Mouse (Mus musculus) limb, embryonic 14.5 days (tissue): ENCODE measurements around the gene Cmtm7. TPM values are rescaled to one million over a fixed set of nuclear protein-coding genes. Genes with fewer than 3 reads are reported as not detected.
A peak's percentile ranks its signal among the peaks of the same experiment; 100 is the strongest.

ENCODE experiments used
- ATAC-seq: fragments of 200-750 bp; cut with Nextera tagmentation; 2 replicates; pipeline ENCODE4 v1.8.0; 2017; ENCODE audit warnings: low read depth, moderate number of reproducible peaks, moderate TSS enrichment; ENCODE audit not compliant: low FRiP score
- DNase-seq: peaks from one replicate; pipeline ENCODE4 v3.0.0-alpha.2; 2015; ENCODE audit warnings: low spot score
- H3K27ac ChIP-seq: fragments of 300-500 bp; sonication (generic); replicated peaks from 2 replicates; pipeline ENCODE4 v1.5.1; 2014; ENCODE audit warnings: low read depth, mild to moderate bottlenecking, low read length, moderate library complexity, mixed read lengths
- H3K27me3 ChIP-seq: fragments of 300-500 bp; sonication (generic); 2 replicates; pipeline ENCODE4 v1.6.1; 2014; ENCODE audit warnings: low read length, mixed read lengths; ENCODE audit not compliant: control insufficient read depth, insufficient read depth
- H3K36me3 ChIP-seq: fragments of 300-500 bp; sonication (generic); 2 replicates; pipeline ENCODE4 v1.6.1; 2014; ENCODE audit warnings: mild to moderate bottlenecking, low read length, moderate library complexity, mixed read lengths; ENCODE audit not compliant: control insufficient read depth, insufficient read depth
- H3K4me1 ChIP-seq: fragments of 300-500 bp; sonication (generic); 2 replicates; pipeline ENCODE4 v1.6.1; 2014; ENCODE audit warnings: antibody characterized with exemption, low read length, mixed read lengths; ENCODE audit not compliant: control insufficient read depth, insufficient read depth
- H3K4me2 ChIP-seq: fragments of 300-500 bp; sonication (generic); replicated peaks from 2 replicates; pipeline ENCODE4 v1.6.1; 2014; ENCODE audit warnings: low read depth, mild to moderate bottlenecking, low read length, moderate library complexity; ENCODE audit not compliant: severe bottlenecking
- H3K4me3 ChIP-seq: fragments of 300-500 bp; sonication (generic); replicated peaks from 2 replicates; pipeline ENCODE4 v1.5.1; 2014; ENCODE audit warnings: low read length
- H3K9ac ChIP-seq: fragments of 300-500 bp; sonication (generic); 2 replicates; pipeline ENCODE4 v1.6.1; 2014; ENCODE audit warnings: mild to moderate bottlenecking, low read depth, low read length, moderate library complexity; ENCODE audit not compliant: severe bottlenecking
- H3K9me3 ChIP-seq: fragments of 300-500 bp; sonication (generic); 2 replicates; pipeline ENCODE4 v1.6.1; 2016; ENCODE audit warnings: low read length; ENCODE audit not compliant: control insufficient read depth
- POLR2A ChIP-seq: fragments of 200-500 bp; IDR thresholded peaks from 2 replicates; pipeline ENCODE4 v1.8.0; 2012; ENCODE audit warnings: inconsistent platforms, mild to moderate bottlenecking, moderate library complexity, borderline replicate concordance; ENCODE audit not compliant: insufficient read depth, insufficient read length; ENCODE audit errors: extremely low read depth
- WGBS: fragments of 180-500 bp; shearing (Covaris S2); extraction: QIAGEN DNeasy Blood & Tissue Kit; methylation state at CpG from one replicate; pipeline ENCODE4 v1.1.7; 2014; 5-methylcytosine and 5-hydroxymethylcytosine counted together
- polyA plus RNA-seq, 2 experiments: library from polyadenylated mRNA; depleted of rRNA in 1 of 2; stranded (reverse) in 1 of 2; unstranded in 1 of 2; fragments of >200 nt; fragmentation: Nextera tagmentation in 1 of 2; extraction: Ambion mirVana in 1 of 2; gene quantifications; 2 replicates each; pipeline versions ENCODE4 v1.2.1 to v1.2.3; 2012 to 2014

The Cmtm7 gene
- polyA plus RNA-seq, 2 experiments = 118 to 126 TPM

DNA sequence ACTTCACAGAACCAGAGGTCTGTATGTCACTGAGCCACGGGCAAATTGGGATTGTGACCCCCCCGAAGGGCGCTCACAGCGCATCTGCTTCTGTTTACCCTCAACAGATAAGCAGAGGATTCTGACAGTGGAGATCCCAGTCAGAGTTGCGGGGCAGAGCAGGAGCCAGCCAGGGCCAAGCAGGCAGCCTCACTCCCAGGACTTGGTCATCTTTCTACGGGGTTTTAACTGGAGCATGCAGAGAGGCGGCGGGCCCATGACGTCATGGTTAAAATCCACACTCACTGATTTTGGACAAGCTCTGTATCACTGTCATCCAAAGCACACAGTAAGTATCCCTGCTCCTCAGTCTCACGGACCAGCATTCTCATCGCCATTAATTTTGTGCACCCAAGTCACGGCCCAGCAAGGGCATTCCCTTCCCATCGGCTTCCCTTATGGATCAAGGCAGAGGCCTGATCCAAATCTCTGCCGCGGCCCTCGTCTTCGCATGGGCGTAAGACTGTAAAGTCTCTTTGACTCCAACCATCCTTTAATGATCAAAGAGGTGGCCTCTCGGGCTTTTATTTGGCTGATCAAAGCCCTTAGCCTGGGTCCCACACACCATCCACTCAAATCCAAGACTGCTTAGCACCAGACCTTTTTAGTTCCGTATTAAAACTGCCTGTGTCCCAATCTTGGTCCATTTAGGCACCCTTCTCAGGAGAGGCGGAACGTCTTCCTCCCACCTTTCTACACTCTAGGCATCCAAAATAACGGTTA, 1.5 kb downstream of the Cmtm7 start:
- Histone ChIP-seq H3K36me3 (no peaks in the 10 kb centered on the region), H3K9ac (peak overlapping the region; percentile 79), H3K27ac (peak overlapping the region; percentile 84; the same call in 1 of the 2 replicates), H3K4me1 (peaks cover 12% of the 10 kb centered on the region; the same call in 1 of the 2 replicates), H3K9me3 (no peaks in the 10 kb centered on the region), H3K27me3 (no peaks in the 10 kb centered on the region), H3K4me3 (peak overlapping the region; percentile 65), H3K4me2 (peak overlapping the region; percentile 85)
- DNase-seq = no peak
- no peak for TF ChIP-seq POLR2A
- ATAC-seq = no peak
- 24% methylated on average over 23 of the region's 23 CpGs for WGBS

DNA sequence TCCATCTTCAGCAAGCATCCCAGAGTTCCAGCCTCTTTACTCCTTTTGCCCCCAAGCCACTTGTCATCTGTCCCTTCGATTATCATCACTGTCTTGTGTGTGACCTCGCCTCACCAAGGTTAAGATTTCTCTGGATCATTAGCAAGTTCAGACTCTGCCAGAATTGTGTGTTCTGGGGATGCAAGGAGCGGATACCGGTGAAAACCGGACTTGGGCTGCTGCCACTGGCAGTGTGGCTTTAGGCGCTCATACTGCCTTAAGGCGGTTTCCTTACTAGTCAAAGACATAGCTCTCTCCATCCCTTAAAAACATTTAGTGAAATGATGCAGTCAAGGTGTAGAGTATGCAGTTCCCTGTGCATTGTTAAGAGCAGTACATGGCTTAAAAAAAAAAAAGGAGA, 2.8 kb downstream of the Cmtm7 start:
- H3K9me3 ChIP-seq = no peaks in the 10 kb centered on the region
- H3K27me3 ChIP-seq = no peaks in the 10 kb centered on the region
- TF ChIP-seq POLR2A = no peak
- peaks cover 14% of the 10 kb centered on the region; the same call in 1 of the 2 replicates for H3K4me1 ChIP-seq
- peaks cover 3% of the 10 kb centered on the region; the same call in 1 of the 2 replicates for H3K36me3 ChIP-seq
- H3K9ac ChIP-seq = no peak overlapping the region
- no peak overlapping the region for H3K4me2 ChIP-seq
- no peak overlapping the region for H3K27ac ChIP-seq
- H3K4me3 ChIP-seq = no peak overlapping the region
- ATAC-seq (no peak), DNase-seq (no peak)
- 93% methylated on average over 7 of the region's 7 CpGs for WGBS

DNA sequence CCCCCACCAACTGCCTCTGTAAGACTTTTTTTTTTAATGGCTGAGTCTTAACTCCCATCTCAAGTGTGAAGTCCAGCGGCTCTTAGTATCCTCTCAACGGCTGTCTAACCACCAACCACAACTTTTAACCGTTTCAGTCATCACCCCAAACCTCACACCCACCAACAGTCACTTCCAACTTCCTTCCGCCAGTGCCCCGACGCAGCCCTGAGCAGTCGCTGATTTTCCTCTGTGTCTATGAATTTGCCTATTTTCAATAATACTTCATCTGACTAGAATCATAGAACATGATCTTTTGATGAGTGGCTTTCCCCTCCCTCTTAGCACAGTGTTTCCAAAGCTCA, 3.6 kb downstream of the Cmtm7 start:
- no peak for ATAC-seq
- no peak overlapping the region for H3K4me2 ChIP-seq
- 79% methylated on average over 7 of the region's 7 CpGs for WGBS
- peaks cover 4% of the 10 kb centered on the region; the same call in 1 of the 2 replicates for H3K36me3 ChIP-seq
- H3K9ac ChIP-seq = no peak overlapping the region
- no peak overlapping the region for H3K27ac ChIP-seq
- no peak overlapping the region for H3K4me3 ChIP-seq
- H3K27me3 ChIP-seq = no peaks in the 10 kb centered on the region
- TF ChIP-seq POLR2A = no peak
- DNase-seq = no peak
- H3K9me3 ChIP-seq = no peaks in the 10 kb centered on the region
- H3K4me1 ChIP-seq = peaks cover 14% of the 10 kb centered on the region; the same call in 1 of the 2 replicates

DNA sequence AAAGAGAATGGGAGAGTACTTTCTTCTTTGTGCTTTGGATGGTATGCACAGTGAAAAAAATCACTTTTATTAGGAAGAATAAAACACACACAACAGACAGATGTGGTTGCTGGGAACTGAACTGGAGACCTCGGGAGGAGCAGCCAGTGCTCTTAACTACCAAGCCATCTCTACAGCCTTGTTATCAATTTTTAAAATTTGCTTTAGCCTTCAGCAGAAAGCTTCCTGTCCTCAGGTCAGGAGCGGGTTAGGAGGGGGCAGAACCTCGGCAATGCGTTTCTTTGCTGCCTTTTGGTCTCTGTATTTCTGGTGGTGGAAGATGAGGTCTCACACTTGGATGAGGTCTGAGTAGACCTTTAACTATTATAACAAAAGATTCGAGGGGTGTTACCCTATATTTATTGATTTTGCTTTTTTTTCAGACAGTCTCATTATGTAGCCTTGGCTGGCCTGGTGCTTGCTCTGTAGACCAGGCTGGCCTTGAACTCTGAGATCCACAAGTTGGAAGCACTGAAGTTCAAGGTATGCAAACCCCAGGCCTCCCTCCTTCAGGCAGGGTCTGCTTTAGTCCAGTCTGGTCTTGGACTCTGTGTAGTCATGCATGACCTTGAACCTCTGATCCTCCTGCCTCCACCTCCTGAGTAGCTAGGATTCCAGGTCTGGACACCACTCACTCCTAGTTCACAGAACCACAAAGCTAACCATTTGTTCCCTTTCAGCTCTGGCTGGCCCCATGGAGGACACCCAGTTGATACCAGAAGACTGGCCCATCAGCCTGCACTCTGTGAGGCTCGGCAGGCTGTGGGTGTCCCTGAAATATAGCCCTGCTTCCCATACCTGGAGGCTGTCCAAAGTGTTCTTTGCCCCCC, 4.2 kb downstream of the Cmtm7 start:
- H3K27ac ChIP-seq = no peak overlapping the region
- DNase-seq (no peak), ATAC-seq (no peak)
- H3K4me1 ChIP-seq = peaks cover 14% of the 10 kb centered on the region; the same call in 1 of the 2 replicates
- no peaks in the 10 kb centered on the region; the same call in 1 of the 2 replicates for H3K9me3 ChIP-seq
- H3K4me3 ChIP-seq = no peak overlapping the region
- no peak overlapping the region for H3K9ac ChIP-seq
- no peak overlapping the region for H3K4me2 ChIP-seq
- H3K36me3 ChIP-seq = peaks cover 7% of the 10 kb centered on the region; the same call in 1 of the 2 replicates
- no peaks in the 10 kb centered on the region for H3K27me3 ChIP-seq
- no peak for TF ChIP-seq POLR2A
- 76% methylated on average over 6 of the region's 6 CpGs for WGBS

DNA sequence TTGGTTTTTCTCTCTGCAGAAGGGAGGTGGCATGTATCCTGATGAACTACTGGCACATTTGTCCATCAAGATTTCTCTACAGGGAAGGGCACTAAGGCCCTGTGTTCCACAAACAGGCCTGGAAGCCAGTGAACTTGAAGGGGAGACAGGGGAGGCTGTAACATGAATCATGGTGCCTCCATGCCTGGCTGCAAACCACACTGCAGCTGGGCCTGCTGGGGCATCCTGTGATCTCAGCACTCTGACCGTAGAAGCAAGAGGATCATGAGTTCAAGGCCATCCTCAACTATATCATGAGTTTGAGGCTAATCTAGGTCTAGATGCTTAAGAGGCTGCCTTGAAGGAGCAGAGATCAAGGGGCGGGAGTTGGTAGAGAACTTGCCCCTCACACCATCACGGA, 5.3 kb downstream of the Cmtm7 start:
- no peak overlapping the region for H3K9ac ChIP-seq
- H3K4me3 ChIP-seq = no peak overlapping the region
- peaks cover 8% of the 10 kb centered on the region; the same call in 1 of the 2 replicates for H3K36me3 ChIP-seq
- no peak overlapping the region for H3K4me2 ChIP-seq
- 88% methylated on average over 3 of the region's 3 CpGs for WGBS
- no peak for TF ChIP-seq POLR2A
- peaks cover 14% of the 10 kb centered on the region; the same call in 1 of the 2 replicates for H3K4me1 ChIP-seq
- H3K27me3 ChIP-seq = no peaks in the 10 kb centered on the region
- DNase-seq (no peak), ATAC-seq (no peak)
- H3K27ac ChIP-seq = no peak overlapping the region
- H3K9me3 ChIP-seq = no peaks in the 10 kb centered on the region; the same call in 1 of the 2 replicates
